Mouse (Mus musculus) embryonic stem cell, embryonic (primary cell): ENCODE data around the gene Itga4.

ENCODE experiments used
- CTCF ChIA-PET, 4 experiments: fragments of 300-600 bp in 2 of 4; fragments of 350-600 bp in 2 of 4; sonication (Branson Sonifier 250); formaldehyde crosslinking; loops; one replicate each; lab custom pipeline; 2022; ENCODE audit warnings: inconsistent platforms in 2 of 4; lab: Charles Lee
- POLR2A ChIA-PET, 4 experiments: fragments of 300-600 bp in 2 of 4; fragments of 350-600 bp in 2 of 4; sonication (Branson Sonifier 250); formaldehyde crosslinking; loops; one replicate each; lab custom pipeline; 2022; ENCODE audit warnings: antibody characterized with exemption in 4 of 4, inconsistent platforms in 1 of 4; lab: Charles Lee

Gene Itga4

DNA sequence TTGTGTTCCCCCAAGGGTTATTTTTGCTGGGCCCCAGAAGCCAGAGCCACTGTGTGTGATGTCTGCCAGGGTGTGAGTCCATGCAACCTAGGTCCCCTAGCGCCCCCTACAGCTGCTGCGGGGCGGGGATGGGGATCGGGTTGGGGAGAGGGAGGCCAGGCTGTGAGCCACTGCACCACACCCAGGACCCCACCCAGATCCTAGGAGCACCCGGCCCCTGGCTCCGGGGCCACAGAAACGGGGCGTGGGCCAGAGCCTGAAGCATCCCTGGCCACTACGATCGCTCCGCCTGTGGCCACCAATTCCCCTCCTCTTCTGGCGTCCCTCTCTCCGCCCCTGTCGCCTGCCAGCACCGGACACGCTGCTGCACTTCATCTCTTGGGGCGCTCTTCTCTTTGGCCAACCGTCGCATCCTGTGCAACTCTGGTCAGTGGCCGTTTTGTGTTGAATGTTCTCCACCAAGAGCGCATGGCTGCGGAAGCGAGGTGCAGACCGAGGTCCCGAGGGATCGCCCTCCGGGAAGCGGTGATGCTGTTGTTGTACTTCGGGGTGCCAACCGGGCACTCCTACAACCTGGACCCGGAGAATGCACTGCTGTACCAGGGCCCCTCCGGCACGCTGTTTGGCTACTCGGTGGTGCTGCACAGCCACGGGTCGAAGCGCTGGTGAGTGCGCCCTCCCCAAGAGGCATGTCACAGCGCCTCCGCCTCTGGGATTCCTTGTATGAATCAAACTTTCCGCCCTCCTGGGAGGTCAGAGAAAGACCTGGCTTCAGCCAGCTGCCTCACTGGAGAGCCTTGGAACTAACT lies at the start of gene Itga4:
TSS of gene Itga4 (plus strand) at position 235 of the 809 bp plus-strand sequence.
- POLR2A ChIA-PET = no interaction called here
- CTCF ChIA-PET = interaction anchor here in 2 of 4 experiments (0.6 to 1.8 kb wide), 4 partner anchors 10 to 124 kb away, joined by 3 to 7 read pairs (median 5); no protein-coding TSS in a partner anchor

DNA sequence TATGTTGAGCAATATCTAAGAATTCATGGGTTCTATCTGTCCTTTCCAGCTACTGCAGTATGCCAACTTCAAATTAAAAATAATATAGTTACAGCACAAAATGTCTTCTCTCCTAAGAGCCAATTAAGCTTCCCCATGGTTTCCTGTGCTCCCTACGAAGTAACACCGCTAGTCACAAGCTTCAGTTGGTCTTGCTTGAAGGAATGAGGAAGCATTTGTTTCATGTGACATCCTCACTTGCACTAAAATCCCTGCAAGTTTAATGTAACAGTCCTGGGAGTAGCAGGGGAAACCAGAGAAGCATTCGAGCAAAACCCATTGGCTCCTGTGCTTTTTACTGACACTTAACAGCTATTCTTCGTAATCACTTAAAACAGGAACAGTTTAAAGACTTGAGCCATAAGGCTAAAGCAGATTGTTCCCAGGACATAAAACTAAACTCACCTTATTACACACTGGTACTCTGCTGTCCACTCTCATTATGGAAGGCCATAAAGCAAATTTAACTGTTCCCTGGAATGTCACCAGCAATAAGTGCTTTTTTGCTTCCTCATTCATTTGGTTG lies 49.0 kb upstream of the Itga4 start:
- POLR2A ChIA-PET = no interaction called here
- CTCF ChIA-PET = no interaction called here

DNA sequence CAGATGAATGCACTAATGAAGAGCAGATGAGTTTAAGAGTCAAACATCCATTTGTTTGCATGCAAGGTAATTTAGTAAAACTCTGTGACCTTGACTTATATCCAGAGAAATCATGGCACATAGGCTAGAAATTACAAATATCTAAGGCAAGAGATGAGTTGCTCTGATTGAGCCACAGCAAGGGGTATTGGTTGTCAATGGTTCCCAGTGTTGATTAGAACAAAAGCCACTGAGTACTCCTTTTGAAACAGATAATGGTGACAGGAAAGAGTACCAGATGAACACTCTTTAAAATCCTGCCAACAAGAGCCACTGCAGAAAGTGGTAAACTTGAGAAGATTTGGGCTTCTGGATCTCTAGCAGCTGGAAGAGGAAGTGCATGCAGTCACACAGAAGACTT lies 40.2 kb upstream of the Itga4 start:
- CTCF ChIA-PET = no interaction called here

DNA sequence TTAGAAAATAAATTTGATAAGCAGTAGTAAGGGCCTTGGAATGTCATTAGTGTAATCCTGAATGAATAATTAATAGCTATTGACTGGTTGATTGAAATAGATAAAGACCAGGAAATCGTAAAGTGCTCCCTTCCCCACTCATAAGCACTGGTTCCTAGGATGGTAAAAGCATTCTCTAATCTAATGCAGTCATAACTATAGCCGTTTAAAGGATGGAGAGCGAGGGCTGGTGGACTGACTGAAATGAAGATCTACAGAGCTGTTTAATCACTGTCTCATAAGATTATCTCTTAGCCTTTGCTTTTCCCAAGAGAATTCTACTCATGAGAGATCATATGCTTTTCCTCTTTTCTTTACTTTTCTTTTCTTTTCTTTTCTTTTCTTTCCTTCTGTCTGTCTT lies 39.7 kb upstream of the Itga4 start:
- ChIA-PET POLR2A (no interaction called here), CTCF (no interaction called here)

More for the DNA sequence above, 40.2 kb upstream of the Itga4 start:
- POLR2A ChIA-PET = no interaction called here

DNA sequence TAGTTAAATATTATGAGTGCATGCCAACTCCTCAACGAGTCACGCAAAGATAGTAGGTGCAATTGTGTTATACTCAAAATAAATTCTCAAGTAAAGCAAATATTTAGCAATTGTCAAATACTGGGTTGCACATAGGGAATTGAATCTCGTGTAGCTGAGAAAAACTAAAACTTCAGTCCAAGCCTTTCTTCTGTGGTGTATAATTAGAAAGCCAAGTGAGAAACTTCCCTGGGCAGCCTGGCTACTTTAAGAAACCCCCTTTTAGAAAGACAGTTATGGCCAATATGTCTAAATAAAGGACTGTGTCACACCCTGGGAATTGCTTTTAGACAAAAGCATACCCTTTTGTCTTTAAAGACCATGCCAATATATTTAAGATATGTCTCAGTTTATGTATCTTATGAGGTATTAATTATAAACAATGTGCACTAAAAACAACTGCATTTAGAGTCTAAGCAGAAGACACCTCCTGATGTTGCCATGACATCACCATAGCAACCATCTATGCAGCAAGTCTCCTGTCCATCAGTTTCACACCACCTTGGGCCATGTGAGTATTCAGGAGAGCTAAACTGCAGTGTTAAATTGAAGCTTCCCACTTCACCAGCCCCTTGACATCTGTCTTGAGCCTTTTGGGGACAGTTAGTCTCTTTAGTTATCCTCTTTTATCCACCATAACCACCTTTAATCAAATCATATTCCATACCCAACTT lies 30.4 kb upstream of the Itga4 start:
- POLR2A ChIA-PET = no interaction called here
- CTCF ChIA-PET = interaction anchor here in 1 of 4 experiments (0.7 kb wide), 1 partner anchor 32 kb away, joined by 3 read pairs; no protein-coding TSS in a partner anchor

DNA sequence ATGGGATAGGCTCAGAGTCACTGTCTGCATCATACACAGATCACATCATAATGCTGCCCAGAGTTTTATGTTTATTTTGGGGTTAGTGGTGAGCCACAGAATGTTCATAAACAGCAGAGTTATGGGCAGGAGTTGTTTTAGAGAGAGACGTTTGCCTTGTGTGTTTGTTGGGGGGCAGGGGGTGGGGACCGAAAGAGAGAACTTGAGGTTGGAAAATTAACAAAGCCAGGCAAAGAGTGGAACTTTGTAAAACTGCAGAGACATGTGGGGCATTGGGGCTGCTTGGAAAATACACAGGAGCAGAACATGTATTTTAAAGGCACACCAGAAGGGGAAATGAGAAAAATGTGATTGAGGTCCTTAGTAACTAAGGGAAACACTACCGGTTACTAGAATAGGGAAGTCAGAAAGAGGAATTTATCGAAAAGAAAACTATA lies 27.4 kb upstream of the Itga4 start:
- CTCF ChIA-PET = no interaction called here
- POLR2A ChIA-PET = interaction anchor here in 1 of 4 experiments (0.6 kb wide), 1 partner anchor 16 kb away, joined by 3 read pairs; no protein-coding TSS in a partner anchor

DNA sequence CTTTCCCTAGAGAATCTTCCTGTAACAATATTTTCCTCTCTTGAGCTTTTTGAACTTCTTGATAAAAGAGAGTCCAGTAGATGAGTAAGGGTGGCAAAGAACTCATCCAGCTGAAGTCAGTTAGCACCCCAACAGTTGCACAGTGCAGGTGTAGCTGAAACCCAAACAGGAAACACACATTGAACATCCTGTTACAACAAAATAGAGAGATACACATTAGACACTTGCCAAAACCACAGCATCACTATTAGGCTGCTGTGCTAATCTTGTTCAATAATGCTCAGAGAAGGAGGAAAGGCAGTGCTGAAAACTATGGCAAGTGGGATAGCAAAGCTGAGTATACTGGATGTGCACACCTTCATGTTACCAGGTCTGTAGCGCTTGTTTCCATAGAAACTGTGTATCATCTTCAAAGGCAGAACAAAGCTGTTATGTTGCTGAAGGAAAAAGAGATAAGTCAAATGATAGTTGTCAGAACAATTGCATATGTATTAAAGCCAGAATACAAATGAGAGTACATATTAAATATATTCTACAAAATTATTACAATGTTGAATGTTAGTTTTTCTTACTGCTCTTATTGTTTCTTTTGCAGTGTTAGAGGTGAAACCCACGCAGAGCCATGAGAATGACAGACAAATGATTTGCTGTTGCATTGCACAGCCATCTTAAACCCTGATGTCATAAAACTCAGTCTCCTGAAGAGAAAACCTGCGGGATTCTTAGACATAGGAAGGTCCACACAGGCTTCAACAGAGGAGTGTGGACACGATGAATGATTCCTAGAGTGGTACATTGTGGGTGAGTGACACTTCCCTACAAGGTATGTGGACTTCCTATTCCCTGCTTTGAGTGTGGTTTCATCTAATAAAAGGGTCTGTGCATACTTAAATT lies 23.9 kb upstream of the Itga4 start:
- ChIA-PET CTCF (no interaction called here), POLR2A (interaction anchor here in 1 of 4 experiments (0.9 kb wide), 1 partner anchor 8 kb away, joined by 3 read pairs; no protein-coding TSS in a partner anchor)

DNA sequence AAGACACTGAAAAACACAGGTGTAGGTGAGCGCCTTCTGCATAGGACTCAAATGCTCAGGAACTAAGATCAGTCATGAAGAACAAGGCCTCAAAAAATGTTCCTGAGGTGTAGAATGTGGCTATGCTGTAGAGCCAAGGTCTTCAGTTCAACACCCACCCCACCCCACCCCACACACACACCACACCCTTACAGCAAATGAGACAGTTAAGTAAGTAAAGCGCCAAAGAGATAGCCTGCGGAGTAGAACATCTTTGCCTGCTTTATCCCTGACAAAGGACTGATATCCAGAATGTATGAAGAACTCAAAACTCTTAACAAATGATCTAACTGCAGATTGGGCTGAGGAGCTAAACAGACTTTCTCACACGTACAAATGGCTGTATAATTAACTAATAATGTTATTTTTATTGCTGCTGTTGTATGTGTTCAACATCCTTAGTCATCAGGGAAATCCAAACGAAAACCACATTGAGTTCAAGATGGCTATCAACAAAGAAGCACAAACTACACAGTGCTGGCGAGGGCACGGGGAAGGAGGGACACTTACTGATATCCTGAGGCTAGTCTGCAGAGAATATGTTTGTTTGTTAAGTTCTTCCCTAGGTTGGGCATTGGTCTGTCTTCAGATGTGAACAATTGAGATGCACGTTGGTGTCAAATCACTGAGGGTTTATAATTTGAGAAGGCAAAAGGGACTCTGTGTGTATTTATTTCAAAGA lies 19.3 kb upstream of the Itga4 start:
- POLR2A ChIA-PET = no interaction called here

DNA sequence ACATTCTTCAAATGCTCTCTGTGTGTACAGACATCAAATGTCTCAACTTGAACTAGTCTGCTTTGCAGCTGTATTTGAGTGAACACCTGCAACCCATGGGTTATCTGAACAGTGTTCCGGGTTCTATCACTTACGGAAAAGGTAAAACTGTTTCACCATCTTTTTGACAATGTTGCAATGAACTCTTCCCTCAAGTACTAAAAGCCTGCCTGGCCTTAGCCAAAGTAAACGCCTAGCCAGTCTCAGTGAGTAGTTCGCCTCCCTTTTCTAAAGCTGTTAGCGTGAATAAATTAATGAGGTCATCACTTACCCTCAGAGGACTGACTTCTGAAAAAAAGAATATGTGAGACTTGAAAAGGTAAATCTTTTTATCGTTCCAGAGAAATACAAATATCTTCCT lies 18.0 kb upstream of the Itga4 start:
- POLR2A ChIA-PET = no interaction called here
- CTCF ChIA-PET = no interaction called here

More for the DNA sequence above, 19.3 kb upstream of the Itga4 start:
- CTCF ChIA-PET = no interaction called here

DNA sequence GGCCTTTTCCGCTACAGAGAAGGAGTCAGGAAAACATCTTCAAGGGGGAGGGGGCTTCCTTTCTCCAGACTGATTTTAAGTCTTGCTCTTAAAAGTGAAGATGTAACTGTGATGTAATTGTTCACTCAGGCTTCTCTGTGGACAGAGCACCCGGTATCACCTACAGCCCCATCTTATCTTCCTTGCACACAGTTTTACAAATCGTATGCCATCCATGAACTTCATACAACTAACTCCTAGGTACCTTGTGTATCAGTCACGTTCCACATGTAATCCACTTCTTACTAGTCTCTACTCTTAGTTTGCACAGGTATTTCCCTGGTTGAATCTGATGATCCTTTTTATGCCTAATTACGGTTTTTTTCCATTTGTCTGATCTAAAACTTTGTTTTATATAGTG lies 10.9 kb upstream of the Itga4 start:
- ChIA-PET CTCF (no interaction called here), POLR2A (no interaction called here)

DNA sequence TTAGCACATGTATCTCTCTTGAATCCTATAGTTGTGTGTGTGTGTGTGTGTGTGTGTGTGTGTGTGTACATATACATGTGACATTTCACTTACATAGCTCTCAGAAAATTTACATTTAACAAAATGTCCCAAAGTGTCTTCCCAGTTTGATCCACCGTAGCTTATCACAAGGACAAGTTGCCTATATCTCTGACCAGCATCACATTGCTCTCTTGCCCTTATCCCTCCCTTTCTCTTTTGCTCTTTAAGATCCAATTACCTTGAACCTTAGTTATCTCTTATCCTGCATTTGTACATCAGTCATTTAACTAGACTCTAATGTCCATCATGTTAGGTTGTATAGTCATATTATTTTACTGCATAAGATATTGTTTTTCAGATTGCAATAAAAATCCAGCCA lies 10.5 kb upstream of the Itga4 start:
- ChIA-PET POLR2A (no interaction called here), CTCF (no interaction called here)

DNA sequence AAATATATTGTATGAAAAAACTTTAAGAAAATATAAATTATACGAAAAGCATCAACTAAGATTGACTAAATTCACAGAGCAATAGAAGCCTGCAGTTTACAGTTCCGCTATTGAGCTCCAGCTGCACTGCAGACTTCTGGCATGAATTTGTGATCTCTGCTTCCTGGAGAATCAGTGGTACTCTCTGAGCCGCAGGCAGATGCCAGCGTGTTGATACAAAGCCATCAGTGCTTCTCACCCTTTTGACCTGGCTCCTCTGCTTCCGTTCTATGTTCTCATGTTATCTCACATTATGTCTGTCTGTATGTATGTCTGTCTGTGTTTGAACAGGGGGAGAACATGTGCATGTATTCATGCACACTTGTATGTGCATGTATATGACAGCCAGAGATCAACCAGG lies 6.9 kb upstream of the Itga4 start:
- ChIA-PET CTCF (no interaction called here), POLR2A (no interaction called here)

DNA sequence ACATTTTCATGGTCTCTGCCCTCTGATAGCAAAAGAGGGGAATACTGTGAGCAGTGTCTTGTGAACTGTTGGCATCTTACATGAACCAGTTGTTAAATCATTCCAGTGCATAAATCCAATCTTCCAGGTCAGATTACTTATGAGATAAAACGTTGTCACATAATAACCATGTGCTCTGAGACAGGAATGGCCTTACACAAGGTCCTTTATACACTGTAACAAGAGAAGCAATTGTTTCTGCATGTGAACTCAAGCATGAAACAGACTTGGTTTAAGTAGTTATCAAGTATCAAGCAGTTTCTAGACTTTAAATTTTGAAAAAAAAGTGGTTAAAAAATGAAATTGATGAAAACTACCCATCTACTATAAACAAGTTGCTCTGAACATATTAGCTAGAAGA lies 4.7 kb upstream of the Itga4 start:
- CTCF ChIA-PET = no interaction called here
- POLR2A ChIA-PET = no interaction called here

DNA sequence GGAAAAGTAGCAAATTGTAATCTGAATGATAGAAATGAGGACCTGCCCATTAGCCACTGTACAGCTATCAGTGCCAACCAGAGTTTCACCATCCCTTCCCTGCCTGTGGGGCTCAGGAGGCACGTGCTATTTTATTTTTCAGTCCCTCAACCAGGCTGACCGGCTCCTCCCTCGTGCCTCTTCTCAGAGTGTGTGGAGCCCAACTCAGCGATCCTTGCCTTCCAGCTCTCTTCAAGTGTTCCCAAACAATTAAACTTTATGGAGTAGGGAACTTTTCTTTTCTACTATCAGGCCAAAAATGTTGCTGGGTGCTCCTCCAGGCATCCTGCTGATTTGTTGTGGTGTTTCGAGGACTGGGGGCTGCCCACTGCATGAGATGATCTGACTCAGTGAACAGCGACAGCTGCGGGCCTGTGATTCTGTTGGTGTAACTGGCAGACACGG lies 1.4 kb upstream of the Itga4 start:
- CTCF ChIA-PET = interaction anchor here in 1 of 4 experiments (0.7 kb wide), 1 partner anchor 11 kb away, joined by 6 read pairs; no protein-coding TSS in a partner anchor
- POLR2A ChIA-PET = no interaction called here

DNA sequence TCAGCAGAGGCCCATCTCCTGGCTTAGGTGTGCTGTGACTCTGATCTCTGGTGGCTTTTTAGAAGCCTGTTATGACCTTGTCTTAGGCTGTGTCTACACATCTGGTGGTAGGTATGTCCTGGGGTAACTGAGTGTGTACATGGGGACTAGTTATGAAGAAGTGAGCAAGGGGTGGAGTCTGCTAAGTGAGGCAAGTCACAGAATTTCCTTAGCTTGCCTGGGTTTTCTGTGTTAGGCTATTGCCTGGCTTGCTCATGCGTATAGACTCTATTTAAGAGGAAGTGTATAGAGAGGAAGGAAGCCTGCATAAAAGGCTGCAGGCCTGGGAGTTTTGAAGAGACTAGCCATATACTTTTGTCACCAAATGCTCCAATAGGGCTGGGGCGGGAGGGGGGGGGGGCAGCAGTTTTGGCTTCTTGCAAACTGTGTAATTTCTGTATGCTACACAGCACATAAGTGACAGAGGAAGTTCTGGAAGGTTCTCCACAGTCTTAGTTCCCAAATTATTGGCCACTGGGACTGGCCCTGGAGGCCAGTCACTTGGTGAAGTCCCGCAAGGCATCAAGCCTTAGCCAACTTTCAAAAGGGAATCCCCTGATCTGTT lies 536 bp upstream of the Itga4 start:
- ChIA-PET POLR2A (no interaction called here), CTCF (interaction anchor here in 1 of 4 experiments (0.6 kb wide), 2 partner anchors 11 to 125 kb away, joined by 3 to 4 read pairs; no protein-coding TSS in a partner anchor)

DNA sequence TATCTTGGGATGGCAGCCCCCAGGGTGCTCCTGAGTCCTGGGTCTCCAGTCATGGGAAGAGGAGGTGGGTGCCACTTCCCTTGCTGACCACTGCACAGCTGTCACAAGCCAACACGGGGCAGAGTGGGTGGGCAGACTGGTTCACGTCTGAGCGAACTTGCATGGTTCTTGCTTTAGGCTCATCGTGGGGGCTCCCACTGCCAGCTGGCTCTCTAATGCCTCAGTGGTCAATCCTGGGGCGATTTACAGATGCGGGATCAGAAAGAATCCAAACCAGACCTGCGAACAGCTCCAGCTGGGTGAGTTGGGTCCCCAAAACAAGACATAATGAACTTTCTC lies 744 bp downstream of the Itga4 start:
- CTCF ChIA-PET = interaction anchor here in 3 of 4 experiments (0.6 to 1.8 kb wide), 4 partner anchors 9 to 80 kb away, joined by 3 to 7 read pairs (median 5); no protein-coding TSS in a partner anchor
- POLR2A ChIA-PET = interaction anchor here in 1 of 4 experiments (0.6 kb wide), 1 partner anchor 610 kb away, joined by 6 read pairs; no protein-coding TSS in a partner anchor

DNA sequence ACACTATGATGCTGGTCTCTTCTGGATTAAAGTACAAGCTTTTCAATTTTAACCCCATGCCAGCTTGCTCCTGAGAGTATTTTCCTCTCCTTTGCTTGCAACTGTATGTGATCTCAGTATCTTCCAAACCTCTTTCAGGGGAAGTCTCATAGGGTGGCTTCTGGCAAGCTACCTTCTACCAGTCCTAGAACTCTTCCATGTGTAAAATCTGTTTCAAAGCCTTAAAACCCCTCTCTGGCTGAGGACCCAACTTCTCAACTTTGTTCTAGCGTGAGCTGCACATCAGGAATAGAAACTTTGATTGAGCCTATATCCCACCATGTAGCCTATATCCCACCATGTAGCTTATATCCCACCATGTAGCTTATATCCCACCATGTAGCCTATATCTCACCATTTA lies 1.1 kb downstream of the Itga4 start:
- CTCF ChIA-PET = interaction anchor here in 3 of 4 experiments (0.6 to 1.8 kb wide), 4 partner anchors 9 to 80 kb away, joined by 3 to 7 read pairs (median 5); no protein-coding TSS in a partner anchor
- POLR2A ChIA-PET = interaction anchor here in 1 of 4 experiments (0.6 kb wide), 1 partner anchor 610 kb away, joined by 6 read pairs; no protein-coding TSS in a partner anchor
